Mouse (Mus musculus) spleen, embryonic (tissue): ENCODE results near the gene Utp11.
"Not testable (repeated sequence)": the region's sequence is repeated elsewhere in the genome, so short reads cannot be mapped to it uniquely, and the experiment has no call there.

Source experiments
- CTCF ChIA-PET: fragments of 350-600 bp; sonication (Branson Sonifier 250); formaldehyde crosslinking; loops from one replicate; lab custom pipeline; 2022; lab: Charles Lee

Gene Utp11

DNA sequence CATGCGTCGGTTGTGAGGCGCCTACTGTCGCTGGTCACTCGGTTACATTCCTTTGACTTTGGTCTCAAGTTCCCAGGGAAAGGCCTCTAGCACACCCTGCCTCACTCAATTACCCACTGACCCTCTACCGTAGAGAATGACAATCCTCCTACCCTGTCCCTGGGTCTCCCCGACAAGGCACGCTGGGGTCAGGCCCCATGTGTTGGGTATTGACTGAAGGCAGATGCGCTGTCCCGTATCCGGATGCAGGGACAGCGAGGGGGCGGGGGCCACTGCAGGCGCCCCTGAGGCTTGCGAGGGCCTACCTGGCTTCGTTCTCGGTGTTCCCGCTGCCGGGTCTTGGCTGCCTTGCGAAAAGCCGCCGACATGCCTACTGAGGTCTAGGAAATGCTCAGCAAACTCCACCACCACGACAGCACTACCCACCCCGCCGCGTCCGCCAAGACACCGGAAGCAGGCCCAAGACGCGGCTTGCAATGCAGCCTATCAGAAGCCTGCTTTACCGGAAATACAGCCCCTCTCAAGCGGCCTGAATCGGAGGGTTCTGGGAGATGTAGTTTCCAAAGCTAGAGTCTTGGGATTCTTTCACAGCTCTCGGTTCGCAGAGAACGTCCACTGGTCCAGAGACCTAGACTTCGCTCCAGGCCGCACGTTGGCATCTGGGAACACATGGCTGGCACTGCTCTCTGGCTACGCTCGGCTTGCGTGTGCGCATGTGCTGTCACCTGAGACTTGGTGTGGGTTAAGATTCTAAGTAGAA is at the start of gene Utp11:
Utp11 (minus strand) TSS at position 466 of the 760 bp plus-strand sequence.
- CTCF ChIA-PET, result no interaction called here

DNA sequence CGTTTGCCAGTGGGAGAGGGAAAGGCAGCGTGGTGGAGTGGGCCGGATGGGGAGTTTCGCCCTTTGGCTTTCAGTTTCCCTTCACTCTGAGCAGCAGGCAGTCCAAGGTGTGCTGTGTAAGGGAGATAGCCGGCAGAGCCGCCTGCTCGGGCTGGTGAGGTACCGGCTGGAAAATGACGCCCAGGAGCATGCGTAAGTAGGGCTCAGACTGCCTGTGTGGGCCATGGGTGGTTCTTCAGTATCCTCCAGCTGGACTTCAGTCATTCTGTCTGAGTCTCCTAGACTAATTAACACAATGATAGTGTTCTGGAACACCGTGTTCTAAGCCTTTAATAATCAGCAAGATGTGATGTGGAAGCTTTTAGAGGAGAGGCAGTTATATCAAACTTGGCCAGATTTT is 49.4 kb upstream of the Utp11 start:
- CTCF ChIA-PET, result no interaction called here

DNA sequence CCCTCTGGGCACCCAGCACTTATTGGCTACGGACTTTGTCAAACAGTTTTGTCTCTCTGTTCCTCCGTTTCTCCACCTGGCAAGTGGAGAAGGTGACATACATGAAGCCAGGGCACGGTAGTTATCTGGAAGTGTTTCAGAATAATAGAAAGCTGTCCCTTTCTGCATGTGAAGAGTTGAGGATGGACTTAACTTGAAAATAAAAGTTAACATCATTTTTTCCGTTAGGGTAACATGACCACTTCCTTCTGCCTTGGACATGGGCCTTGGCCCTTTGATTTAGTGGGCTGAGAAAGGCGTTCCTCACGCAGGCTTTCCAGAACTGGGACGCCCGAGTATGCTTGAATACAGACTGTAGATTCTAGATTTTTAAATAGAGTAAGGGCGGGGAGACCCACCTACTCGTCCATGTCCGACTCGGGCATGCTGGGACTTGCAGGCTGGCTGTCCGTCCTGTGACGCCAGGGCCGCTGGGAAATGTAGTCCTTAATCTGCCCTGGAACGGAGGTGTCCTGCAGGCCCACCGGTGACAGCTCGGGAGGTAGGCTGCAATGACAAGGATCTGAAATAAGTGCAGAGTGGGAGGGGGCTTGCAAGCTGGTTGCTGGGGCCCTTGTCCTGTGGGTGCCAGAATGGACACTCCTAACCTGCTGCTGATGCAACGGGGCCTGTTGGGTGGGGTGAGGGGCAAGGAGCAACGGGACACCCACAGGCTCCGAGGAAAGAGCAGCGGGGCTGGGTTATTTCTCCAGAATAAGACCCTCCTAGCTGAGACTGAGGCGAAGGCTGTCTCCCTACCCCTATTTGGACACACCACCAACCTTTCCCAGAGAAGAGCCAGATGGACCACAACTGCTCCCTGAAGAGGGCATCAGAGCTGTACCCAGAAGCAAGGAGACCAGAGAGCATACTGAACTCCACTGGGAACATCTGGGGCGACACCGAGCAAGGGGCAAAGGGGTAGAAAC is 48.3 kb upstream of the Utp11 start, which contains the start of gene Inpp5b:
Inpp5b (plus strand) TSS at position 475 of the 968 bp plus-strand sequence.
- CTCF ChIA-PET, result interaction anchor here (0.6 to 0.7 kb wide), 2 partner anchors 91 to 113 kb away, joined by 3 to 5 read pairs; no protein-coding TSS in a partner anchor

DNA sequence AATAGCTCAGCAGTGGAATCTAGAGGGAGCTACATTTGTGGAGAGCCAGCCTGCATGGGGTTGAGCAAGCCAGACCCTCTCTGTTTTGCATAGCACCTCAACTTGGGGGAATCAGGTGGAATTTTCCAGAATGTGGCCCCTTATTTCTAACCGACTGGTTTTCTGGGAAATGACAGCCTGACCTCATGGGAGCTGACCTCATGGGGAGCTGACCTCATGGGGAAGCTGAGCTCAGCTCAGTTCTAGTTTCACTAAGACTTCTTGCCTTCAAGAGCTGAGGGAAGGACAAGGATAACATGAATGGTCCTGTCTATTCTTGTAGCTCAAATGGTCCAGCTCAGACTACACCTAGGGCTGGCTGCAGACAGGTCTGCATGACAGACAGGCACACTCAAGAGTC is 45.4 kb upstream of the Utp11 start:
- CTCF ChIA-PET, result no interaction called here

DNA sequence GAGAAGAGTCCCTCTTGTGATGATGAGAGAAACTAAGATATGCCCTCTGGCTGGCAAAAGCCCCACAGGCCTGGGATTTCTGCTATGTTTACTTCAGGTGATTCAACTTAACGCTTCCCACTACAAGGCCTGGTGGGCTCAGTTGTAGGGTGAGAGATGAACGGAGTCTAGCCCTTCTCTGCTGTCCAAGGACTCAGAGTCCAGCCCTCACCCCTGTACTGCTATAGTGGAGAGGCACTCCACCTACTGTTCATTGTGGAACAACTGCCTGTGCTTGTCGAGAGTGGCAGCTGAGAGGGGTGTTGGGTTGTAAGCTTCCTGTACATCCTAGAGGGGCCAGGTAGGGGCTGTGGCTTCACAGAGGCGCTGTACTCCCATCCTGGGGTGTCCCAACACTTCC is 44.6 kb upstream of the Utp11 start:
- CTCF ChIA-PET, result interaction anchor here (0.6 kb wide), 1 partner anchor 56 kb away, joined by 4 read pairs; no protein-coding TSS in a partner anchor

DNA sequence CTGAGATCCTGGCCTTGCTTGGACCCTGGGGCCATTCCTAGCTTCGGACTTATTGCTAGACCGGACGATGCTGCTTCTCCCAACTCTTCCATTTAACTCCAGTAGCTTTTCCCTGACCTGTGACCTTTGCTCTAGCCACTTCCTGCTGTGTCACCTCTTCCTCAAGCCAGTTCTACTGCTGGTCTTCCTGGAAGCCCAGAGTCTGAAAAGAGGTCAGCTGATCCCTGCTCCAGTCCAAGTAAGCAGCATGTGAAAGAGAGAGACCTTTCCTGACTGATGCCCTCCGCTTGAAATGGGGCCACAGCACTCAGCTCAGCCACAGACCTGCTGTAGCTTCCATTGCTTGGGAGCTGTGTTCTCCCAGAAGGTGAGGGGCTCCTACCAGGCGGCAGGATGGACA is 44.1 kb upstream of the Utp11 start:
- CTCF ChIA-PET, result no interaction called here

DNA sequence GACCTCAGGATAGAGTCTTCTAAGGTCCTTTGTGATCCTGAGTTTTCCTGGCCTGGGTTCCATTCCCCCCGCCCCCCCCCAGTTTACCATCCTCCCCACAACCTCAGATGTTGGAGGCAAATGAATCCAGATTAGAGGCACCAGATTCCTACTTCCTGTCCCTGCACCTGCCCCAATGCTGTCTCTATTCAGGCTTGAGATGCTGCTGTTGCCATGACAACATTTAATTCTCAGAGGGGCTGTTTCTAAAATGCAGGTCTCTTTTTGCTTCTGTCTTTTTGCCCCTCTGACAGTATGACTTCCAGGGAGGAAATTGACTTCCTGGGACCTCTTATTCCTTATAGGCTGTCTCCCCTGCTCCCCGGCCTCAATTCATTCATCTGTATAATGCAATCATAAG is 43.6 kb upstream of the Utp11 start:
- CTCF ChIA-PET, result no interaction called here

DNA sequence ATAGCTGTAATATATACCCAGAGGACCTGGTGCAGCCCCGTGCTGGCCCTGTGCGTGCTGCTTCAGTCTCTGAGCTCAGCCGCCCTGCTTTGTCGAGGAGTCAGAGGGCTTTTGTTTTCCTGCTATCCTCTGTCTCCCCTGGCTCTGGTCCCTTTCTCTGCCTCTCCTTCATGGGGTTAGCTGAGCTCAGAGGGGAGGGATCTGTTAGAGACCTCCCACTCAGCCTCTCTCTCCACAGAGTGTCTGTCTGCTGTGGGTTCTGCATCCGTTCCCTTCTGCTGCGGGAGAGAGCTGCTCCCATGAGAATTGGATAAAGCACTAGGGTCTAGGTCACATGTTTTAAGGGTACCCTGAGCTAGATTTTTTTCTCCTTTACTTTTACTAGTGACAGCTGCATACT is 32.7 kb upstream of the Utp11 start:
- CTCF ChIA-PET, result no interaction called here

DNA sequence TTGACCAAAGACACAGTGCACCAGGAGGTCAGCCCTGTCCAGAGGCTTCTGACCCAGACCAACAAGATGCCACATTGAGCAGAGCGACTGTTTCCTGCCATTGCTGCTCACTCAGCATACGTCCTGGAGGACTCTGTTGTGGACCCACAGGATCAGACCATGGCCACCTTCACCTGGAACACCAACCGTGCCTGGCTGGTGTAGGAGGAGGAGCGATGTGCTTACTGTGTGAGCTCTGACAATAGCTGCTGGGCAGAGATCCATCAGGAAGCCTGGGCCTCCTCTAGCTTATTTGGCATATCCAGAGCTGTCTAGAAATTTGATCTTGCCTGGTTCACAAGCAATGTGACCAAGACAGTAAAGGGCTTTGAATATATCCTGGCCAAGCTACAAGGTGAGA is 25.7 kb upstream of the Utp11 start:
- CTCF ChIA-PET, result no interaction called here

DNA sequence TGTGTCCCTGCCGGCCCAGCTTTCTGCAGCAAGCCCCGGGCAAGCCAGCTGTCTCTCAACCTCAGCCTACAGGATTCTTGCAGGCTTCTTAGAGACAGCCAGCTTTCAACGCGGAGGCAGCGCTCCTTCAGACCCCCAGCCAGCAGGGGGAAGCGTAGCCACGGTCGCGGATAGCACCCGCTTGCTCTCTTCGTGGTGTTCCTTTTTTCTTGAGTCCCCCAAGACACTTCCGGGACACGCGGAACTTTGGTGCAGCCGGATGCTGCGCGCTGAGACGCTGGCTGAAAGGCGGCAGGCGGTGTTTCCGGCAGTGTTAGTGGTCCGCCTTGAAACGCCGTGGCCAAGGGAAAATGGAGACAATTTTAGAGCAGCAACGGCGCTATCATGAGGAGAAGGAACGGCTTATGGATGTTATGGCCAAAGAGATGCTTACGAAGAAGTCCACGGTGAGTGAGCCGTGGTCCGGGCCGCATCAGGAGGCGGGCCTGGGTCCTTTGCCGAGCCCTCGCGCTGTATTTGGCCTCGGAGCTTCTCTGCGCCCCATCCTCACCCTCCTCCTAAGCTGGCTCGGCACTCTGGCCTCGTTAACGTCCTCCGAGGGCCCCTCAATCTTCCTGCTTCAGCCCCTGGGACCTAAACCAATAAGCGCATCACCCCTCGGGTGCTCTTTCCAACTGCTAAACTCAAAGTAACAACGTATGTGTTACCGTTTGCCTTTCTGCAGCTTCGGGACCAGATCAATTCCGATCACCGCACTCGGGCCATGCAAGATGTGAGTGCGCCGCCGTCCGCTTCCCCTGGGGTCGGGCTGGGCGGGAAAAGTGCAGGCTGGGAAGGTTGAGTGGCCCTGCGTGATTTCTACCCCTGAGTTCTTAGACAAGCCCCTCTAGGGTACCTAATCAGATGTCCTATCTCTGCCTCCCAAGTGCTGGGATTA is 21.4 kb upstream of the Utp11 start, which contains the start of gene Sf3a3:
Sf3a3 (plus strand) TSS at position 232 of the 937 bp plus-strand sequence.
- CTCF ChIA-PET, result interaction anchor here (0.6 to 1.1 kb wide), 3 partner anchors 13 to 26 kb away, joined by 3 to 5 read pairs (median 3); no protein-coding TSS in a partner anchor

DNA sequence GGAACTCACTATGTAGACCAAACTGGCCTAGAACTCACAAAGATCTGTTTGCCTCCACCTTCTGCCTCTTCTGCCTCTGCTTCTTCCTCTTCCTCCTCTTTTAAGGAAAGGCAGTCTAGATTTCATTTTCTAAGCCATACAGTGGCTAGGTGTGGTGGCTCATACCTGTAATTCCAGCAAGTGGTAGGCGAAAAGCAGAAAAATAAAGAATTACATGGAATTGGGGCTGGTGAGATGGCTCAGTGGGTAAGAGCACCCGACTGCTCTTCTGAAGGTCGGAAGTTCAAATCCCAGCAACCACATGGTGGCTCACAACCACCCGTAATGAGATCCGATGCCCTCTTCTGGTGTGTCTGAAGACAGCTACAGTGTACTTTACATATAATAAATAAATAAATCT is 20.4 kb upstream of the Utp11 start:
- CTCF ChIA-PET, result interaction anchor here (1.1 kb wide), 1 partner anchor 15 kb away, joined by 3 read pairs; no protein-coding TSS in a partner anchor

DNA sequence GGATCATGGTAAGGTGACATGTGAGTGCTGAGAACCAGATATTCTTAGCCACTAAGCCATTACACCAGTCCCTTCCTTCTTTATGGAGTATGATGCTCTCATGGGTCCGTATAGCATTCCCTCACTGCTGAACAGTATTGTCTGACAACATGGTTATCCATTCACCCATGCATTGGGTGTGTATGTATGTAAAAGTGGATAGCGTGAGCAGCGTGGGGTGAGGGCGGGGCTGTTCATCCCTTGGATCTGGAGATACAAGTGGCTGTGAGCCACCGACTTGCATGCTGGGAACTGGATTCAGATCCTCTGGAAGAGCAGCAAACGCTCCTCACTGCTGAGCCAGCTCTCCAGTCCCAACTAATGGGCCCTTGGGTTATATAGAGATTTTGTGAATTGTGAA is 19.2 kb upstream of the Utp11 start:
- CTCF ChIA-PET, result no interaction called here

DNA sequence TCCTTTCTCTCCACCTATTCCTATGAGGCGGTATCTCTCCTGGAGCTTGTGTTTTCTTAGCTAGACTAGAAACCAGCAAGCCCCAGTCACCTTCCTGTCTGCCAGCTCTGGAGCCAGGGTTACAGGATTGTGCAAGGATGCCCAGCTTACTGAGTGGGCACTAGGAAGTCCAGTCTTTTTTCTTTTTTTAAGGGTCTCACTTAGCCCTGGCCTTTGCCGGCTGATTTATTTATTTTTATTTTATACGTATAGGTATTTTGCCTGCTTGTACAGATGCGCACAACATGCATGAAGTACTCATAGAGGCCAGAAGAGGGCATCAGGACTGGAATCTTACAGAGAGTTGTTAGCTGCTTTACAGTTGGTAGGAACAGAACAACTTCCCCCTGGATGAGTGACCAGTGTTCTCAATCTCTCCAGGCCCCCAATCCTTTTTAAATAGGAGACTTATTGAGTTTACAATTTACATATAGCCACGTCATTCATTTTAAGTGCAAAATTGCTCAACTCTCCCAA is 17.4 kb upstream of the Utp11 start:
- CTCF ChIA-PET, result no interaction called here

DNA sequence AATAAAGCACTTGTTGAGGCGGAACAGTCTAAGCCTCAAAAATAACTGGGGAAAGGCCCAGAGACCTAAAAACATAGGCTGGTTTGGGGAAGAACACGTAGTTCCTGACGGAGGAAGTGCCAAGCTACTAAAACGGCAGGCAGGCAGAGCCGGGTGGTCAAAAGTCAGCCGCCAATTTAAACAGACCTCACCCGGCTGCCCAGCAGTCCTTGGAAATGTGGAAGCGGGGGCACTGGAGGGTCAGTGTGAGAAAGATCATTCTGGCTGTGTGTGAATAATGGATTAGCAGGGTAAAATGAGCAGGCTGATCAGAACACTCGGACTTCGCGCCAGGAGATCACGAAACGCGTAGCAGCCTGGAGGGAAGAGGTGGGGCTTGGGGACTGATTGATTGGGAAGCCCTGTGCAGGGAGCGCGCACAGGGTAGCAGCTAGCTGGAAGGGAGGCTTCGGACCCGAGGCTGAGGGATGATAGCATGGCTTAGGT is 16.6 kb upstream of the Utp11 start:
- CTCF ChIA-PET, result interaction anchor here (0.6 to 1.2 kb wide), 2 partner anchors 15 to 20 kb away, joined by 3 to 6 read pairs; no protein-coding TSS in a partner anchor

DNA sequence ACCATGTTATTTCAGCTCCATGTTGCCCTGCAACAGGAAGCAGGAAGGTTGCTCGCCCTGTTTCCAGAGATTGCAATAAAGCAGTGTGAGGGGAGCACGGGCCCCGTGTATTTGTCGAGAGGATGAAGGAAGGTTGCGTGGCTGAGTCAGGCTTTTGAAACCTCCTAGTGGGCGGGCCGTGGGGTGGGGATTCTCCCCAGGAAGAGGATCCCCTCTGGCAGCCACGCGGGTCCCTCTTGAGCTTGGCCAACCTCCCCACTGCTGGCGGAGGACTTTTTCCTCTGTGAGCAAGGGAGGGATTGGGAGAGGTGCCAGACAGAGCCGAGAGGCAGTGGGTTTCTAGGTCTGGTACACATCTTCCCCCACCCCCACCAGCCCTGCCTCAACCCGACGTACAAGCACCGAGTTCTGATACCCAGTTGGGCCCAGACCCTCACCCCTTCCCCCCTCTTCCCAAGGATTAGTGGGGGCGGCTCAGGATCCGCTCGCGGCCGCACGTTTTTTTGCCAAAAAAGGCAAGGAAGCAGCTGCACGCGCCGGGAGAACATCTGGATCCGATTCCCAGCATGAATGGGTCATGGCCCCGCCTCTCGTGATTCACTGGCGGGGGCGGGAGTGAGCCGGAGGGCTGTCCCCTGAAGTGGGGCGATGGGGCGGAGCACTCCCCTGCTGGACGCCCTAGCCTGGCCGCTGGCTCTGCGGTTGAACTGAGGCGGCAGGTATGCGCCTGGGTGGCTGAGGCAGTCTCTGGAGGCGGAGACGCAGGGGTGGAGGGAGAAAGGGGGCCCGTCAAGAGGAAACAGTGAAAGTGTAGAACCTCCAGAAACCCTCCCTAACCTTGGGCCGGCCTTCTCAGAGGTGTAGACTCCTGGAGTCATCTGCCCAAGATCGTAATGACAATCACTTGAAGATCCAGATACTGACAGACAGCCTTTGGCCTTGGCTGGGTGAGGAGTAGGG is 15.4 kb upstream of the Utp11 start:
- CTCF ChIA-PET, result interaction anchor here (0.6 to 1.2 kb wide), 4 partner anchors 14 to 87 kb away, joined by 3 to 6 read pairs (median 4); no protein-coding TSS in a partner anchor

DNA sequence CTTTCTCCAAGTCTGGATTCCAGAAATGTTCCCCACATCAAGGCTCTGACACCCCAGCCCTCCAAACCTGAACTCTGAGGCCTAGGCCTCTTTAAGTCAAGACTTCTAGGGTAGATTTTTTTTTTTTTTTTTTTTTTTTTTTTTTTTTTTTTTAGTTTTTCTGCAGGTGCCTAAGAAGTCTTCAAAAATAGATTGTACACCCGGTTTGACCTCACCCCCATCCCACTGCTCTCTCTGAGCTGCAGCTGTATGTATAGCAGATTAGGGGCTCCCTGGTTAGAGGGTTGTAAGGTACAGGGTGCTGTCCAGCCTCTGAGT is 14.8 kb upstream of the Utp11 start:
- CTCF ChIA-PET, result not testable (repeated sequence)

DNA sequence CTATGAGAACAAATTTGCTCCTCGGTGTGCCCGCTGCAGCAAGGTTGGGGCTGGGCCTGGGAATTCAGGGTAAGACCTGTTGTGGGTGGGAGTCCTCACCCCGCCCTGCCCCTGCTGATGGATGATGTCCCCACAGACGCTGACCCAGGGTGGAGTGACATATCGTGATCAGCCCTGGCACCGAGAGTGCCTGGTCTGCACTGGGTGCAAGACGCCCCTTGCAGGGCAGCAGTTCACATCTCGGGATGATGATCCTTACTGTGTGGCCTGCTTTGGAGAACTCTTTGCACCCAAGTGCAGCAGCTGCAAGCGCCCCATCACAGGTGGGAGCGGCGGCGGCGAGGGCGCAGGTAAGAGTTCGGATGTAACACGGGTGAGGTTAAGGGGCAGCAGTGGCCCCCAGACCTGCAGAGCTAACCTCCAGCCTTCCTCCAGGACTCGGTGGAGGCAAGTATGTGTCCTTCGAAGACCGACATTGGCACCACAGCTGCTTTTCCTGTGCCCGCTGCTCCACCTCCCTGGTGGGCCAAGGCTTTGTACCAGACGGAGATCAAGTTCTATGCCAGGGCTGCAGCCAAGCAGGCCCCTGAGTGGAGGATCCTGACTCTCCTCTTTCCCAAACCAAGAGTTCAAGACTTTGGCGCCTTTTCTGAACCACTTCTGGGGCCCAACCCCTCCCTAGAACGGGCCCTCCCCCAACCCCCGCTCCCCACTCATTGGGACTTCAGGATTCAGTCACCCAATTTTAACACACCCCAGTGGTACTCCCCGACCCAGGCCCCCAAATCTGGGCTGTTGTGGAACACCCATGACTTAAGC is 14.2 kb upstream of the Utp11 start:
- CTCF ChIA-PET, result not testable (repeated sequence)

DNA sequence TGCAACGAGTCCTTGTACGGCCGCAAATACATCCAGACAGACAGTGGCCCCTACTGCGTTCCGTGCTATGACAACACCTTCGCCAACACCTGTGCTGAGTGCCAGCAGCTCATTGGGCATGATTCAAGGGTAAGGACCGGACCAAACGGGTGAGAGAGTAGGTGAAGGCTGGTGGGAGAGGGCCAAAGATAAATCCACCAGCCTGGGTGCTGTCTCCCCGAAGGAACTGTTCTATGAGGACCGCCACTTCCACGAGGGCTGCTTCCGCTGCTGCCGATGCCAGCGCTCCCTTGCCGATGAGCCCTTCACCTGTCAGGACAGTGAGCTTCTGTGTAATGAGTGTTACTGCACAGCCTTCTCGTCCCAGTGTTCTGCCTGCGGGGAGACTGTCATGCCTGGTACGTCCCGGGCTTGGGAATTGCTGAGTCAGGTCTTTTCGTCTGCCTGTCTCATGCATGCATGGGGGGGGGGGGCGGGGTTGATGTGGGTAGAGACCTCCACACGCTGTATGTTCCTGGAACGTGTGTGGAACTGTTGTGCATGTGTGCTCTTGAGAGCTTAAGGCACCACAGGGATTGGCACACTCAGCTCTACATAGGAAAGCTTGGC is 12.4 kb upstream of the Utp11 start:
- CTCF ChIA-PET, result no interaction called here
